Mouse (Mus musculus): ENCODE results near the gene Zscan10. TPM values are rescaled to one million over a fixed set of nuclear protein-coding genes. Genes with fewer than 3 reads are reported as not detected.

Gene Zscan10
- polyA plus RNA-seq (2014; fragmentation: Nextera tagmentation; extraction: Ambion mirVana), result 0.22 TPM in 1 of 2 replicates, not detected in the other

GRCm38 (mm10) chr17:23600641-23601622 lies at the start of gene Zscan10:
Zscan10 (plus strand) TSS chr17:23600856.
- 23% methylated on average over 15 of the region's 15 CpGs for WGBS
- no peaks in the 10 kb centered on the region for H3K36me3 ChIP-seq (ENCODE audit: control insufficient read depth, insufficient read depth, low read length)
- peak; percentile 86 for DNase-seq (ENCODE audit: low spot score, missing footprints)
- H3K27ac ChIP-seq (ENCODE audit: low read depth, low read length), result no peak within 1 kb of the TSS
- H3K4me2 ChIP-seq, result peak within 1 kb of the TSS; percentile 74
- 0 out of 2 replicates have a peak, but pooled peaks cover 5% of the 10 kb centered on the region for H3K4me1 ChIP-seq (ENCODE audit: control insufficient read depth, insufficient read depth, low read length)
- H3K4me3 ChIP-seq (ENCODE audit: low read depth, low read length), result no peak within 1 kb of the TSS
- no peak for ATAC-seq (ENCODE audit: low FRiP score)
- H3K27me3 ChIP-seq (ENCODE audit: control insufficient read depth, insufficient read depth, low read length), result no peaks in the 10 kb centered on the region
- H3K9ac ChIP-seq (ENCODE audit: low read length), result no peak within 1 kb of the TSS; the same call in 1 of the 2 replicates
- no peaks in the 10 kb centered on the region for H3K9me3 ChIP-seq (ENCODE audit: control insufficient read depth, low read length)

GRCm38 (mm10) chr17:23550856-23551255 lies 49.8 kb upstream of the Zscan10 start:
- H3K9ac ChIP-seq (ENCODE audit: low read length), result peak overlapping the region; percentile 50
- peak; percentile 97 for DNase-seq (ENCODE audit: low spot score, missing footprints)
- H3K9me3 ChIP-seq (ENCODE audit: control insufficient read depth, low read length), result no peaks in the 10 kb centered on the region
- H3K27me3 ChIP-seq (ENCODE audit: control insufficient read depth, insufficient read depth, low read length), result no peaks in the 10 kb centered on the region
- H3K4me3 ChIP-seq (ENCODE audit: low read depth, low read length), result peak overlapping the region; percentile 47
- H3K4me2 ChIP-seq, result peak overlapping the region; percentile 55
- 0% methylated on average over 15 of the region's 15 CpGs for WGBS
- peaks cover 8% of the 10 kb centered on the region for H3K4me1 ChIP-seq (ENCODE audit: control insufficient read depth, insufficient read depth, low read length)
- peak; percentile 22 for ATAC-seq (ENCODE audit: low FRiP score)
- H3K27ac ChIP-seq (ENCODE audit: low read depth, low read length), result no peak overlapping the region
- H3K36me3 ChIP-seq (ENCODE audit: control insufficient read depth, insufficient read depth, low read length), result peaks cover 4% of the 10 kb centered on the region; the same call in 1 of the 2 replicates

GRCm38 (mm10) chr17:23551416-23551815 lies 49.2 kb upstream of the Zscan10 start:
- H3K27ac ChIP-seq (ENCODE audit: low read depth, low read length), result no peak overlapping the region

GRCm38 (mm10) chr17:23551963-23552362 lies 48.7 kb upstream of the Zscan10 start:
- no peak for DNase-seq (ENCODE audit: low spot score, missing footprints)
- Histone ChIP-seq H3K4me3 (ENCODE audit: low read depth, low read length) (no peak overlapping the region), H3K27ac (ENCODE audit: low read depth, low read length) (no peak overlapping the region), H3K9ac (ENCODE audit: low read length) (no peak overlapping the region), H3K9me3 (ENCODE audit: control insufficient read depth, low read length) (no peaks in the 10 kb centered on the region), H3K36me3 (ENCODE audit: control insufficient read depth, insufficient read depth, low read length) (peaks cover 5% of the 10 kb centered on the region; the same call in 1 of the 2 replicates), H3K4me1 (ENCODE audit: control insufficient read depth, insufficient read depth, low read length) (peaks cover 8% of the 10 kb centered on the region), H3K27me3 (ENCODE audit: control insufficient read depth, insufficient read depth, low read length) (no peaks in the 10 kb centered on the region), H3K4me2 (no peak overlapping the region)
- WGBS, result 58% methylated on average over 5 of the region's 5 CpGs
- no peak for ATAC-seq (ENCODE audit: low FRiP score)

More at GRCm38 (mm10) chr17:23551416-23551815, 49.2 kb upstream of the Zscan10 start:
- DNase-seq (ENCODE audit: low spot score, missing footprints), result no peak
- Histone ChIP-seq H3K27me3 (ENCODE audit: control insufficient read depth, insufficient read depth, low read length) (no peaks in the 10 kb centered on the region), H3K4me2 (peak overlapping the region; percentile 55), H3K4me1 (ENCODE audit: control insufficient read depth, insufficient read depth, low read length) (peaks cover 8% of the 10 kb centered on the region), H3K9ac (ENCODE audit: low read length) (peak overlapping the region; percentile 50; the same call in 1 of the 2 replicates), H3K4me3 (ENCODE audit: low read depth, low read length) (peak overlapping the region; percentile 47), H3K9me3 (ENCODE audit: control insufficient read depth, low read length) (no peaks in the 10 kb centered on the region), H3K36me3 (ENCODE audit: control insufficient read depth, insufficient read depth, low read length) (peaks cover 4% of the 10 kb centered on the region; the same call in 1 of the 2 replicates)
- no peak for ATAC-seq (ENCODE audit: low FRiP score)

GRCm38 (mm10) chr17:23552896-23553633 lies 47.6 kb upstream of the Zscan10 start:
- H3K27me3 ChIP-seq (ENCODE audit: control insufficient read depth, insufficient read depth, low read length), result no peaks in the 10 kb centered on the region
- WGBS, result 84% methylated on average over 8 of the region's 8 CpGs

DNA sequence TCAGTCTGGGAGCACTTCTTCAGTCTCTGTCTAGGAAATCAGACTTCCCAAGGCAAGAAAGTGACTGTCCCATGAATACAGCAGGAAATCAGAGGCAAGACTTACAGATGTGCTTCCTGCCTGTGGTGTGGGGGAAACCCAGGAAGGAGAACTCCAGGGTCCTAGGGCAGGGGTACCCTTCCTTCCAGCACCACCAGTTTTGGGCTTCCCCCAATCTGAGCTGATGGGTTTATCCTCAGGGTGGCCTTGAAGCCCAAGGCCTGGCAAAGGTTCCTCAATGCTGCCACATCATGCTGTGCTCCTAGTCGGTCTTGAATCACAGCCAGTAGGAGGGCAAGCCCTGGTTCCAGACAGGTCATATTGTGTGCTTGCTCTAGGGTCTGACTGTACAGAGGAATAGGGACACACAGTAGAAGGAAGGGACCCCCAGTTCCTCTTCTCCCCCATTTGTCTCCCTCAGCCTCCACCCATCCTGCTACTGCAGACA lies 47.0 kb upstream of the Zscan10 start:
- Histone ChIP-seq H3K9me3 (ENCODE audit: control insufficient read depth, low read length) (no peaks in the 10 kb centered on the region), H3K4me3 (ENCODE audit: low read depth, low read length) (no peak overlapping the region), H3K4me2 (no peak overlapping the region), H3K27me3 (ENCODE audit: control insufficient read depth, insufficient read depth, low read length) (no peaks in the 10 kb centered on the region), H3K27ac (ENCODE audit: low read depth, low read length) (no peak overlapping the region), H3K4me1 (ENCODE audit: control insufficient read depth, insufficient read depth, low read length) (peaks cover 8% of the 10 kb centered on the region), H3K36me3 (ENCODE audit: control insufficient read depth, insufficient read depth, low read length) (peaks cover 19% of the 10 kb centered on the region; the same call in 1 of the 2 replicates), H3K9ac (ENCODE audit: low read length) (no peak overlapping the region)
- WGBS, result 60% methylated on average over 1 of the region's 1 CpGs
- DNase-seq (ENCODE audit: low spot score, missing footprints) (no peak), ATAC-seq (ENCODE audit: low FRiP score) (no peak)

More at GRCm38 (mm10) chr17:23552896-23553633, 47.6 kb upstream of the Zscan10 start:
- Histone ChIP-seq H3K4me2 (no peak overlapping the region), H3K36me3 (ENCODE audit: control insufficient read depth, insufficient read depth, low read length) (peaks cover 16% of the 10 kb centered on the region; the same call in 1 of the 2 replicates), H3K4me1 (ENCODE audit: control insufficient read depth, insufficient read depth, low read length) (peaks cover 8% of the 10 kb centered on the region), H3K27ac (ENCODE audit: low read depth, low read length) (no peak overlapping the region), H3K9me3 (ENCODE audit: control insufficient read depth, low read length) (no peaks in the 10 kb centered on the region), H3K9ac (ENCODE audit: low read length) (no peak overlapping the region), H3K4me3 (ENCODE audit: low read depth, low read length) (no peak overlapping the region)
- ATAC-seq (ENCODE audit: low FRiP score), result no peak
- DNase-seq (ENCODE audit: low spot score, missing footprints), result no peak

DNA sequence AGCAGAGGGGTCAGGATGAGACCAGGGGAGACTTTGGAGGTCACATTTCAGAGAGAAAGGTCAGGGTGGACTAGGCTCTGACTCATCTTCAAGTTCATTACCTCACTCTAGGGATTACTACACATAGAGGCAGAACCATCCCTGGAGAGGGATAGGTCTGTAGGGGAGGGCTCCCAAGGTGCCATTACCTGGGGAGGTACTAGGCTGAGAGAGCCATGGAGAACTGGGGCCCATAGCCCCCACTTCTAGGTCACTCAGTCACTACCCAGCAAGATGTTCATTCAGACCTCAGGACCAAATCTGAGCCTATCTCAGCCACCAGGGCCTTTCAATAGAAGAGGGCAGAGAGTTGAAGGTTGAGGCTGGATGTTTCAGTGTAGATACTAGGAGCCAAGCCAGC lies 46.3 kb upstream of the Zscan10 start:
- DNase-seq (ENCODE audit: low spot score, missing footprints), result no peak
- Histone ChIP-seq H3K4me2 (no peak overlapping the region), H3K9ac (ENCODE audit: low read length) (no peak overlapping the region), H3K9me3 (ENCODE audit: control insufficient read depth, low read length) (no peaks in the 10 kb centered on the region), H3K36me3 (ENCODE audit: control insufficient read depth, insufficient read depth, low read length) (peaks cover 26% of the 10 kb centered on the region; the same call in 1 of the 2 replicates), H3K4me1 (ENCODE audit: control insufficient read depth, insufficient read depth, low read length) (peaks cover 6% of the 10 kb centered on the region), H3K27me3 (ENCODE audit: control insufficient read depth, insufficient read depth, low read length) (no peaks in the 10 kb centered on the region), H3K27ac (ENCODE audit: low read depth, low read length) (no peak overlapping the region), H3K4me3 (ENCODE audit: low read depth, low read length) (no peak overlapping the region)
- ATAC-seq (ENCODE audit: low FRiP score), result no peak

GRCm38 (mm10) chr17:23555243-23555916 lies 45.3 kb upstream of the Zscan10 start:
- WGBS, result 80% methylated on average over 7 of the region's 7 CpGs
- Histone ChIP-seq H3K4me1 (ENCODE audit: control insufficient read depth, insufficient read depth, low read length) (peaks cover 6% of the 10 kb centered on the region), H3K27me3 (ENCODE audit: control insufficient read depth, insufficient read depth, low read length) (no peaks in the 10 kb centered on the region), H3K9ac (ENCODE audit: low read length) (no peak overlapping the region), H3K4me3 (ENCODE audit: low read depth, low read length) (no peak overlapping the region), H3K36me3 (ENCODE audit: control insufficient read depth, insufficient read depth, low read length) (peaks cover 30% of the 10 kb centered on the region; the same call in 1 of the 2 replicates), H3K9me3 (ENCODE audit: control insufficient read depth, low read length) (no peaks in the 10 kb centered on the region), H3K27ac (ENCODE audit: low read depth, low read length) (no peak overlapping the region), H3K4me2 (no peak overlapping the region)
- DNase-seq (ENCODE audit: low spot score, missing footprints), result no peak
- ATAC-seq (ENCODE audit: low FRiP score), result no peak

Measured in midbrain, embryonic 11.5 days (tissue).